Mouse (Mus musculus) kidney, adult 2 months (tissue): ENCODE data around the gene Mamstr.

Experiments used
- CTCF ChIP-seq: fragments of 200-500 bp; conservative IDR thresholded peaks from 2 replicates; pipeline ENCODE4 v1.5.1; 2011; ENCODE audit warnings: low read depth, mild to moderate bottlenecking, control low read depth, low read length, moderate library complexity, mixed read lengths; ENCODE audit not compliant: insufficient read depth, insufficient read length
- POLR2A ChIP-seq: fragments of 200-500 bp; IDR thresholded peaks from one replicate; pipeline ENCODE4 v1.6.1; 2011; ENCODE audit warnings: low read depth, low read length, control low read depth

GRCm38 (mm10) chr7:45596107-45596506, 43.7 kb upstream of the Mamstr start:
- TF ChIP-seq CTCF (no peak), POLR2A (no peak)
